Mouse (Mus musculus): Measurements from ENCODE around the gene Olfr105-ps. TPM values are rescaled to one million over a fixed set of nuclear protein-coding genes. Genes with fewer than 3 reads are reported as not detected.

Gene Olfr105-ps
- not detected in 2 replicates for polyA plus RNA-seq (2015; fragmentation: Nextera tagmentation; extraction: Ambion mirVana)

- H3K9me3 ChIP-seq = no peaks in the 10 kb centered on the region
- H3K4me1 ChIP-seq = no peaks in the 10 kb centered on the region
- no peak within 1 kb of the TSS for H3K27ac ChIP-seq (replicated peaks)
Measured at GRCm38 (mm10) chr17:37378733-37379132, at the start of gene Olfr105-ps. Gene Olfr105-ps (plus strand): TSS chr17:37379033.

GRCm38 (mm10) chr17:37339598-37339997, 39.2 kb upstream of the Olfr105-ps start, which contains the start of gene Olfr103:
Gene Olfr103 (minus strand): TSS chr17:37339698.
- Histone ChIP-seq H3K9ac (replicated peaks) (no peak within 1 kb of the TSS), H3K4me3 (no peak within 1 kb of the TSS), H3K4me2 (replicated peaks) (no peak within 1 kb of the TSS), H3K36me3 (no peaks in the 10 kb centered on the region), H3K27ac (replicated peaks) (no peak within 1 kb of the TSS), H3K27me3 (no peaks in the 10 kb centered on the region), H3K4me1 (no peaks in the 10 kb centered on the region), H3K9me3 (no peaks in the 10 kb centered on the region)
- no peak for ATAC-seq (replicated peaks)
- WGBS = 91% methylated on average over 2 of the region's 2 CpGs

More at GRCm38 (mm10) chr17:37378733-37379132, at the start of gene Olfr105-ps:
- H3K27me3 ChIP-seq = no peaks in the 10 kb centered on the region
- no peaks in the 10 kb centered on the region for H3K36me3 ChIP-seq
- no peak for ATAC-seq (replicated peaks)
- no peak within 1 kb of the TSS for H3K4me3 ChIP-seq
- H3K9ac ChIP-seq (replicated peaks) = no peak within 1 kb of the TSS
- no peak within 1 kb of the TSS for H3K4me2 ChIP-seq (replicated peaks)

- H3K36me3 ChIP-seq = no peaks in the 10 kb centered on the region
- no peak within 1 kb of the TSS for H3K4me2 ChIP-seq (replicated peaks)
- H3K4me1 ChIP-seq = no peaks in the 10 kb centered on the region
- no peak within 1 kb of the TSS for H3K9ac ChIP-seq (replicated peaks)
- H3K27me3 ChIP-seq = no peaks in the 10 kb centered on the region
- ATAC-seq (replicated peaks) = no peak
- no peaks in the 10 kb centered on the region for H3K9me3 ChIP-seq
- no peak within 1 kb of the TSS for H3K4me3 ChIP-seq
- no peak within 1 kb of the TSS for H3K27ac ChIP-seq (replicated peaks)
Measured at GRCm38 (mm10) chr17:37359282-37359681, 19.6 kb upstream of the Olfr105-ps start, which contains the start of gene Olfr104-ps. Gene Olfr104-ps (plus strand): TSS chr17:37359582.

DNA sequence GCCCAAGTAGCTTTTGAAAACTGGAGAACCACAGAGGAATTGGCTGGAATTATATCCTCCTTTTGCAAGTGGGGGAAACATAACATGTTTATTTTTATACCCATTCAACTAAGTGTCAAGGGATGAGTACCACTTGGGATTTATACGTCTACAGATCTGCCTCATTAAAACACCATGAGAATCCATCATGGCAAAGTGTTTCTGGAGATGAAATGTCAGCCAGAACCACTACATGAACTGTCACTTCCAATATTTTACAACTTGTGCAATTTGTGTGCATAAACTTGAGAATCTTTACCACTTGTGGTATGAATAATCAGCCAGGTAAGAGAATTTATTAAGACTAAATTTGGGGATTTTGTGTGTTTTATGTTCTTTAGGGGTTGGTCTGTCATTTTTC, 11.3 kb downstream of the Olfr105-ps start, which contains the start of gene Olfr106-ps:
TSS of gene Olfr106-ps (plus strand) at position 301 of the 400 bp plus-strand sequence.
- Histone ChIP-seq H3K27me3 (no peaks in the 10 kb centered on the region), H3K4me1 (no peaks in the 10 kb centered on the region), H3K36me3 (no peaks in the 10 kb centered on the region), H3K9me3 (no peaks in the 10 kb centered on the region), H3K27ac (replicated peaks) (no peak within 1 kb of the TSS), H3K4me3 (no peak within 1 kb of the TSS), H3K4me2 (replicated peaks) (no peak within 1 kb of the TSS), H3K9ac (replicated peaks) (no peak within 1 kb of the TSS)
- WGBS = 86% methylated on average over 1 of the region's 1 CpGs
- no peak for ATAC-seq (replicated peaks)

- no peak for ATAC-seq (replicated peaks)
- Histone ChIP-seq H3K4me2 (replicated peaks) (no peak within 1 kb of the TSS), H3K4me3 (no peak within 1 kb of the TSS), H3K27ac (replicated peaks) (no peak within 1 kb of the TSS), H3K27me3 (no peaks in the 10 kb centered on the region), H3K36me3 (no peaks in the 10 kb centered on the region), H3K9ac (replicated peaks) (no peak within 1 kb of the TSS), H3K4me1 (no peaks in the 10 kb centered on the region), H3K9me3 (no peaks in the 10 kb centered on the region)
- WGBS = 86% methylated on average over 3 of the region's 3 CpGs
Measured at GRCm38 (mm10) chr17:37398926-37399325, 20.1 kb downstream of the Olfr105-ps start, which contains the start of gene Olfr107. Gene Olfr107 (plus strand): TSS chr17:37399226.

DNA sequence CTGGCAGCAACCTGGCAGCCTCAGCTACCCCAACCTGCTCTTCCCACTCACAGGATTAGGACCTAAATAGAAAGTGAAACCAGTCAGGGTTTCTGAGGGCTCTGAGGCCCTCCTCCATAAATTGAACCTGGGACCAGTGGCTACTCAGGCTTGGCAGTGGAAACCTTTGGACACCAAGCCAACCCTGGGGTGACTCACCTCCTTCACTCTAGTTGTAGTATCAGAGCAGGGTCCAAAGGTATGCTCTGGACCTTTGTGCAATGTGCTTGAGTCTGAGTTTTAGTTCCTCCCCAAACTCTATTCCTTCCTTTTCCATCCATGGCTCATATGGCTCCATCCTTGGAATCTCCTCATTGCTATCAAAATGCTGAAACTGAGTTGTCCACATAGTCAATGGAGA, 34.5 kb downstream of the Olfr105-ps start:
- no peak for ATAC-seq (replicated peaks)
- Histone ChIP-seq H3K4me1 (no peaks in the 10 kb centered on the region), H3K9ac (replicated peaks) (no peak overlapping the region), H3K4me2 (replicated peaks) (no peak overlapping the region), H3K27me3 (no peaks in the 10 kb centered on the region), H3K9me3 (no peaks in the 10 kb centered on the region), H3K27ac (replicated peaks) (no peak overlapping the region), H3K4me3 (no peak overlapping the region), H3K36me3 (no peaks in the 10 kb centered on the region)

Other genes with a start within 250 kb of the Olfr105-ps start
- gene Olfr93, start 217.5 kb upstream of the Olfr105-ps start, polyA plus RNA-seq (2015; fragmentation: Nextera tagmentation; extraction: Ambion mirVana) = not detected in 2 replicates
- not detected in 2 replicates for gene Ubd, start 185.1 kb upstream of the Olfr105-ps start, polyA plus RNA-seq (2015; fragmentation: Nextera tagmentation; extraction: Ambion mirVana)
- not detected in 2 replicates for gene Olfr94, start 178.0 kb upstream of the Olfr105-ps start, polyA plus RNA-seq (2015; fragmentation: Nextera tagmentation; extraction: Ambion mirVana)
- not detected in 2 replicates for gene Olfr95, start 165.9 kb upstream of the Olfr105-ps start, polyA plus RNA-seq (2015; fragmentation: Nextera tagmentation; extraction: Ambion mirVana)
- not detected in 2 replicates for gene Olfr96, start 158.9 kb upstream of the Olfr105-ps start, polyA plus RNA-seq (2015; fragmentation: Nextera tagmentation; extraction: Ambion mirVana)
- gene Olfr97, start 141.7 kb upstream of the Olfr105-ps start, polyA plus RNA-seq (2015; fragmentation: Nextera tagmentation; extraction: Ambion mirVana) = not detected in 2 replicates
- not detected in 2 replicates for gene Olfr98, start 115.3 kb upstream of the Olfr105-ps start, polyA plus RNA-seq (2015; fragmentation: Nextera tagmentation; extraction: Ambion mirVana)
- 0.61 and 1.0 TPM in 2 replicates for gene H2-M3, start 108.8 kb upstream of the Olfr105-ps start, polyA plus RNA-seq (2015; fragmentation: Nextera tagmentation; extraction: Ambion mirVana)
- not detected in 2 replicates for gene Olfr99, start 95.6 kb upstream of the Olfr105-ps start, polyA plus RNA-seq (2015; fragmentation: Nextera tagmentation; extraction: Ambion mirVana)
- gene Olfr101, start 74.7 kb upstream of the Olfr105-ps start, polyA plus RNA-seq (2015; fragmentation: Nextera tagmentation; extraction: Ambion mirVana) = not detected in 2 replicates
- gene Olfr102, start 62.0 kb upstream of the Olfr105-ps start, polyA plus RNA-seq (2015; fragmentation: Nextera tagmentation; extraction: Ambion mirVana) = not detected in 2 replicates
- not detected in 2 replicates for gene Olfr103, start 39.3 kb upstream of the Olfr105-ps start, polyA plus RNA-seq (2015; fragmentation: Nextera tagmentation; extraction: Ambion mirVana)
- not detected in 2 replicates for gene Olfr104-ps, start 19.5 kb upstream of the Olfr105-ps start, polyA plus RNA-seq (2015; fragmentation: Nextera tagmentation; extraction: Ambion mirVana)
- gene Olfr106-ps, start 11.4 kb downstream of the Olfr105-ps start, polyA plus RNA-seq (2015; fragmentation: Nextera tagmentation; extraction: Ambion mirVana) = not detected in 2 replicates
- not detected in 2 replicates for gene Olfr107, start 20.2 kb downstream of the Olfr105-ps start, polyA plus RNA-seq (2015; fragmentation: Nextera tagmentation; extraction: Ambion mirVana)
- not detected in 2 replicates for gene Olfr108, start 66.4 kb downstream of the Olfr105-ps start, polyA plus RNA-seq (2015; fragmentation: Nextera tagmentation; extraction: Ambion mirVana)
- not detected in 2 replicates for gene Olfr109, start 79.9 kb downstream of the Olfr105-ps start, polyA plus RNA-seq (2015; fragmentation: Nextera tagmentation; extraction: Ambion mirVana)
- not detected in 2 replicates for gene H2-M2, start 104.5 kb downstream of the Olfr105-ps start, polyA plus RNA-seq (2015; fragmentation: Nextera tagmentation; extraction: Ambion mirVana)
- gene Olfr110, start 113.4 kb downstream of the Olfr105-ps start, polyA plus RNA-seq (2015; fragmentation: Nextera tagmentation; extraction: Ambion mirVana) = not detected in 2 replicates
- not detected in 2 replicates for gene Olfr111, start 129.0 kb downstream of the Olfr105-ps start, polyA plus RNA-seq (2015; fragmentation: Nextera tagmentation; extraction: Ambion mirVana)
- not detected in 2 replicates for gene Olfr112, start 190.4 kb downstream of the Olfr105-ps start, polyA plus RNA-seq (2015; fragmentation: Nextera tagmentation; extraction: Ambion mirVana)
- gene Olfr113, start 198.6 kb downstream of the Olfr105-ps start, polyA plus RNA-seq (2015; fragmentation: Nextera tagmentation; extraction: Ambion mirVana) = not detected in 2 replicates
- gene Olfr114, start 213.7 kb downstream of the Olfr105-ps start, polyA plus RNA-seq (2015; fragmentation: Nextera tagmentation; extraction: Ambion mirVana) = not detected in 2 replicates
- not detected in 2 replicates for gene Olfr115, start 248.1 kb downstream of the Olfr105-ps start, polyA plus RNA-seq (2015; fragmentation: Nextera tagmentation; extraction: Ambion mirVana)
- not detected in 2 replicates for gene Olfr116, start 248.2 kb downstream of the Olfr105-ps start, polyA plus RNA-seq (2015; fragmentation: Nextera tagmentation; extraction: Ambion mirVana)

Data from forebrain, embryonic 15.5 days (tissue).